Mouse (Mus musculus) kidney, adult 9 months (tissue): ENCODE measurements at regions not wholly inside any gene's neighbourhood (a gene's known extent, or its start where the extent isn't known, plus 50 kb on each side); places are given as distances from the start of the nearest gene placed in this dataset.
A peak's percentile ranks its signal among the peaks of the same experiment; 100 is the strongest.

Experiments
- DNase-seq: peaks from one replicate; pipeline ENCODE4 v3.0.0; 2022

- no peak for DNase-seq
These were observed 151.8 kb downstream of the Mrgpra4 start for GRCm38 (mm10) chr7:47830124-47830523.

DNA sequence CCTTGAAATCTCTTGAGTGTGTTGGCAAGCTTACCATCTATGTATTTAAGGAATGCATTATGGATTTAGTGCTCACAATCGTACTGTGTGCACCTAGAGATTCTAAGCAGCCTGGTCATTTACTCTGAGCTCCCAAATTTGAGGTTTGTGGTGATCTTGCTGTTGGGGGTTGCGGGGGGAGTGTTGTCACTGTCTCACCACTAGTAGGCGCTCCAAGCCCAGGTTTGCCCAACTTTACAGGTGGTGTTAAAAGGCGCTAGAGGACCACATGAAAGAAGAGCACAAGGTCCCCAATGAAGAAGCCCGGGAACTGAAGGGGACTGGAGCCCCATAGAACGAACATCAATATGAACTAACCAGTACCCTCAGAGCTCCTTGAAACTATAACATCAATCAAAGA, 180.2 kb upstream of the Mrgpra3 start:
- no peak for DNase-seq

GRCm38 (mm10) chr7:47747528-47747927, 146.4 kb upstream of the Mrgpra3 start:
- DNase-seq: no peak

DNA sequence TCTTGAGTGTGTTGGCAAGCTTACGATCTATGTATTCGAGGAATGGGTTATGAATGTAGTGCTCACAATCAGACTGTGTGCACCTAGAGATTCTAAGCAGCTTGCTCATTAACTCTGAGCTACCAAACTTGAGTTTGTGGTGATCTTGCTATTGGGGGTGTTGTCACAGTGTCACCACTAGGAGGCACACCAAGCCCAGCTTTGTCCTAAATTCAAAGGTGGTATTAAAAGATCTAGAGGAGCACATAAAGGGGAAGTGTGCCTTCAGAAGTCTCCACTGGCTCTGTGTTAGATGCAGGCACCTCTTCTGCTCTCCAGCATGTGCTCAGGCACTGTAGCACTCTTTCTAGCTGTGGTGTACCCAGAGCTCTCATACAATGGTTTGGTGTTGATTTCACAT, 138.9 kb upstream of the Mrgpra3 start:
- DNase-seq: peak; percentile 0

DNA sequence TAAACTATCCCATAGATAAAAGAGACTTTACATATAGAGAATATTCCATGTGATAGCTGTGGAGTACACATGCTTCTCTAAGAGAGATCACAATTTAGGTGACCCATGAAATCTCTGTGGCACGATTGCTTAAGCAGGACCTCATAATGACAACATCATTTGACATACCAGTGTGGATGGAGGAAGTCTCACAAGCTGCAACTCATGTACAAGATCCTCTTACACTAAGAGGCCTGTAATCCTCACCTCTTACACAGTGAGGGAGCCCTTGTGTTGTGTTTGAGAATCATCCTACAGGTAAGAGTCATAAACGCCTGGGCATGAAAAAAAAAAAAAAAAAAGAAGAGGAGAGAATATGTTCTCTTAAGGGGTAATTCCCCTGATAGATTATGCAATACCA, 89.9 kb upstream of the Mrgpra3 start:
- no peak for DNase-seq

DNA sequence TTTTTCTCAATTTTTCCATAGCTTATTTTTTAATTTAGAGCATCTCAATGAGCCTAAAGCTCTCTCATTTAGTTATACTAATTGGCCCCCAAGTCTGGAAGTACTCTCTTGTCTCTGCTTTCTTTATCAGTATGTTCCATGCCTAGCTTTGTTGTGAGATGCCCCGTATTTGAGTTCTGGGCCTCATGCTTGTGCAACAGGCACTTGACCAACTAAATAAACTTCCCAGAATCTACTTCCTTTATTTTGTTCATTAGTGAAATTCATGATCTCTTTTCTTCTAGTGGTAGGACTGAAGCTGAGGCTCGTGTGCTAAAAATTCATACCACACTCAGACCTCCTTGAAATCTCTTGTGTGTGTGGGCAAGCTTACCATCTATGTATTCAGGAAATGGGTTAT, 75.8 kb upstream of the Mrgpra3 start:
- no peak for DNase-seq
